11 mouse cellular contexts compared by ENCODE assay signal in the genomic region with DNA sequence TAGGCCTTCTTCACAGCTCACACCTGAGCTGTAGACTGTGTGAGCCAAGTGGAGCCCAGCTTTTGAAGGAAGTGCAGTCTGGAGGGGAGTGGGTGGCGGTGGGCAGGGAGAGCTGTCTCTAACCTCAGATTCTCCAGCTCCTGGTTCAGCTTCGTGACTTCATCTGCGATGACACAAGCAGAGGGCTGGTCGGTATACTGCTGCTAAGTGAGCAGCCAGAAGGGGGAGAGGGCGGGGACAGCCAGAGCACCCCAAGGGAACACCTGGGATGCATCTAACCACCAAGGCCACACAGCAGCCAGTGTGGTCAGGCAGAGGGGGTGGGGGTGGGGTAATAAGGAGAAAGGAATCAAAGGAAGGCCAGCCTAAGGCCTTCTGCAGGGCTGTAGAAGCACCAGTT. TPM values are rescaled to one million over a fixed set of nuclear protein-coding genes. Genes with fewer than 3 reads are reported as not detected.
A peak's percentile ranks its signal among the peaks of the same experiment; 100 is the strongest.
DNase-seq lines count a peak whose midpoint lies in the region; ATAC-seq and TF ChIP-seq lines count a peak whose summit lies in the region.
"Had no signal": no experiment of that assay in that cellular context is flagged by ENCODE, and none has a peak within 500 bp of the region (broad histone marks: within the 10 kb centered on the region; RNA-seq: fewer than 3 reads in every experiment).

No protein-coding gene starts in this region.

- H3K9ac ChIP-seq in kidney, embryonic 15.5 days, result no peak overlapping the region
- no peak overlapping the region for H3K9ac ChIP-seq in stomach, embryonic 14.5 days (replicated peaks; ENCODE audit: low read depth, low read length)

- TF ChIP-seq CTCF in E14TG2a.4 (conservative IDR thresholded peaks at IDR 0.05; ENCODE audit: low read length), result no peak
- TF ChIP-seq CTCF in cerebellum, adult 2 months (IDR thresholded peaks at IDR 0.05; ENCODE audit: borderline replicate concordance, insufficient read depth, low read depth, low read length), result no peak

- peak overlapping the region; percentile 65 for H3K4me2 ChIP-seq in kidney, embryonic 15.5 days
- H3K4me2 ChIP-seq in stomach, embryonic 14.5 days (replicated peaks; ENCODE audit: low read depth, low read length), result no peak overlapping the region

- no peak for DNase-seq in kidney, adult 18-20 months
- peak; percentile 51 for DNase-seq in brain, adult 2 months (ENCODE audit: low read depth, low spot score)
- DNase-seq in cerebellum, adult 2 months, result no peak
- no peak for DNase-seq in adrenal gland, adult 18-20 months (ENCODE audit: low spot score in 2 of 2)
- DNase-seq: cerebellum, adult 9-10 months; right cerebral cortex, adult 18-20 months had no signal

- H3K4me1 ChIP-seq in kidney, embryonic 15.5 days, result peaks cover 39% of the 10 kb centered on the region
- peaks cover 56% of the 10 kb centered on the region for H3K4me1 ChIP-seq in E14TG2a.4 (replicated peaks; ENCODE audit: low read depth, low read length)
- no peaks in the 10 kb centered on the region for H3K4me1 ChIP-seq in stomach, embryonic 14.5 days (ENCODE audit: control insufficient read depth, insufficient read depth, low read length)
- H3K4me1 ChIP-seq in cerebellum, adult 2 months (ENCODE audit: control insufficient read depth, insufficient read depth, low read length), result no peaks in the 10 kb centered on the region

- no peak overlapping the region for H3K27ac ChIP-seq in kidney, embryonic 15.5 days
- no peak overlapping the region for H3K27ac ChIP-seq in stomach, embryonic 14.5 days (ENCODE audit: low read length)
- H3K27ac ChIP-seq in cerebellum, adult 2 months (ENCODE audit: insufficient read depth, low read length), result no peak overlapping the region

- H3K4me3 ChIP-seq in kidney, embryonic 15.5 days (replicated peaks), result 0 out of 2 replicates have a peak overlapping the region, but pooled peaks have one; percentile 55
- H3K4me3 ChIP-seq in E14TG2a.4 (replicated peaks; ENCODE audit: low read length), result peak overlapping the region; percentile 81
- no peak overlapping the region for H3K4me3 ChIP-seq in stomach, embryonic 14.5 days (ENCODE audit: low read depth, low read length)
- H3K4me3 ChIP-seq in cerebellum, adult 2 months (replicated peaks; ENCODE audit: insufficient read depth, low read depth, low read length), result no peak overlapping the region

- H3K9me3 ChIP-seq in kidney, embryonic 15.5 days (replicated peaks), result no peaks in the 10 kb centered on the region
- H3K9me3 ChIP-seq in E14TG2a.4 (ENCODE audit: low read length), result no peaks in the 10 kb centered on the region
- no peaks in the 10 kb centered on the region for H3K9me3 ChIP-seq in stomach, embryonic 14.5 days (ENCODE audit: control insufficient read depth, low read depth, low read length)

- ATAC-seq in kidney, embryonic 15.5 days (replicated peaks; ENCODE audit: low FRiP score), result no peak
- 0 out of 2 replicates have a peak, but pooled peaks have one; percentile 4 for ATAC-seq in stomach, embryonic 14.5 days (ENCODE audit: insufficient number of reproducible peaks, insufficient read depth, low FRiP score, low read depth)
- ATAC-seq: midbrain, embryonic 16.5 days had no signal

- peaks cover 7% of the 10 kb centered on the region; the same call in 1 of the 2 replicates for H3K27me3 ChIP-seq in kidney, embryonic 15.5 days
- H3K27me3 ChIP-seq in E14TG2a.4 (ENCODE audit: insufficient read depth, low read length), result peaks cover 50% of the 10 kb centered on the region
- no peaks in the 10 kb centered on the region for H3K27me3 ChIP-seq in stomach, embryonic 14.5 days (ENCODE audit: control insufficient read depth, insufficient read depth, low read length)
- no peaks in the 10 kb centered on the region; the same call in 1 of the 2 replicates for H3K27me3 ChIP-seq in cerebellum, adult 2 months (ENCODE audit: control insufficient read depth, insufficient read depth, low read length)

- H3K36me3 ChIP-seq in kidney, embryonic 15.5 days, result no peaks in the 10 kb centered on the region
- H3K36me3 ChIP-seq in E14TG2a.4 (ENCODE audit: insufficient read depth, low read length), result peaks cover 15% of the 10 kb centered on the region
- no peaks in the 10 kb centered on the region for H3K36me3 ChIP-seq in stomach, embryonic 14.5 days (ENCODE audit: control insufficient read depth, insufficient read depth, low read length)

- 64% methylated on average over 5 of the region's 5 CpGs for WGBS in kidney, embryonic 15.5 days
- WGBS in stomach, embryonic 14.5 days, result 59% methylated on average over 5 of the region's 5 CpGs
- 79% methylated on average over 5 of the region's 5 CpGs for WGBS in cerebellum, adult 2 months

- no peak for TF ChIP-seq POLR2A in cerebellum, adult 2 months (IDR thresholded peaks at IDR 0.05; ENCODE audit: borderline replicate concordance, insufficient read depth, low read length)

RNA-seq across cellular contexts. Expression of gene Bst2, which starts 1.6 kb away (rescaled TPM):
- polyA plus RNA-seq in kidney, embryonic 15.5 days (2015; fragmentation: Nextera tagmentation; extraction: Ambion mirVana), result 50.2 and 53.0 TPM in 2 replicates
- 7.6 and 10.9 TPM in 2 replicates for polyA plus RNA-seq in stomach, embryonic 14.5 days (2014; fragmentation: Nextera tagmentation; extraction: Ambion mirVana)
- 13.6 and 17.3 TPM in 2 replicates for polyA plus RNA-seq in cerebellum, adult 2 months (2012; rRNA removed)
- total RNA-seq in adrenal gland, adult 18-20 months (2021), result 10 to 100 TPM; 64.5 to 77.9 TPM

RNA-seq across cellular contexts. Expression of gene Mvb12a, which starts 7.1 kb away (rescaled TPM):
- 98.3 and 99.8 TPM in 2 replicates for polyA plus RNA-seq in kidney, embryonic 15.5 days (2015; fragmentation: Nextera tagmentation; extraction: Ambion mirVana)
- 103 and 105 TPM in 2 replicates for polyA plus RNA-seq in stomach, embryonic 14.5 days (2014; fragmentation: Nextera tagmentation; extraction: Ambion mirVana)
- 113 and 118 TPM in 2 replicates for polyA plus RNA-seq in cerebellum, adult 2 months (2012; rRNA removed)
- total RNA-seq in adrenal gland, adult 18-20 months (2021), result 10 to 100 TPM; 64.6 to 72.0 TPM

RNA-seq across cellular contexts. Expression of gene Ccdc194, which starts 10.2 kb away (rescaled TPM):
- 0.52 and 1.2 TPM in 2 replicates for polyA plus RNA-seq in kidney, embryonic 15.5 days (2015; fragmentation: Nextera tagmentation; extraction: Ambion mirVana)
- 0.41 and 0.58 TPM in 2 replicates for polyA plus RNA-seq in stomach, embryonic 14.5 days (2014; fragmentation: Nextera tagmentation; extraction: Ambion mirVana)
- 0.08 and 0.10 TPM in 2 replicates for polyA plus RNA-seq in cerebellum, adult 2 months (2012; rRNA removed)
- total RNA-seq in adrenal gland, adult 18-20 months (2021), result not detected
- total RNA-seq: left cerebral cortex, postnatal 36 days had no signal
- polyA plus RNA-seq: midbrain, embryonic 16.5 days had no signal

RNA-seq across cellular contexts. Expression of gene Tmem221, which starts 23.0 kb away (rescaled TPM):
- polyA plus RNA-seq in kidney, embryonic 15.5 days (2015; fragmentation: Nextera tagmentation; extraction: Ambion mirVana), result 10.6 and 12.8 TPM in 2 replicates
- polyA plus RNA-seq in stomach, embryonic 14.5 days (2014; fragmentation: Nextera tagmentation; extraction: Ambion mirVana), result 1.4 and 1.9 TPM in 2 replicates
- polyA plus RNA-seq in cerebellum, adult 2 months (2012; rRNA removed), result 0.21 and 0.26 TPM in 2 replicates
- total RNA-seq in adrenal gland, adult 18-20 months (2021), result 1 to 10 TPM; 3.6 to 7.4 TPM
- total RNA-seq: left cerebral cortex, postnatal 36 days had no signal
- polyA plus RNA-seq: midbrain, embryonic 16.5 days had no signal

RNA-seq across cellular contexts. Expression of gene Plvap, which starts 24.1 kb away (rescaled TPM):
- 136 and 143 TPM in 2 replicates for polyA plus RNA-seq in kidney, embryonic 15.5 days (2015; fragmentation: Nextera tagmentation; extraction: Ambion mirVana)
- polyA plus RNA-seq in stomach, embryonic 14.5 days (2014; fragmentation: Nextera tagmentation; extraction: Ambion mirVana), result 67.1 and 67.5 TPM in 2 replicates
- polyA plus RNA-seq in cerebellum, adult 2 months (2012; rRNA removed), result 25.6 and 28.8 TPM in 2 replicates
- total RNA-seq in adrenal gland, adult 18-20 months (2021), result 100 to 1,000 TPM; 139 to 206 TPM

Comparison
In these comparisons a context has a peak if more than half of its experiments do, and no peak if none do; other contexts are left out.
1. H3K4me3 ChIP-seq: peak in kidney, embryonic 15.5 days (single experiment) and E14TG2a.4 (single experiment); none in stomach, embryonic 14.5 days (single experiment) and cerebellum, adult 2 months (single experiment).